In the genomic region with DNA sequence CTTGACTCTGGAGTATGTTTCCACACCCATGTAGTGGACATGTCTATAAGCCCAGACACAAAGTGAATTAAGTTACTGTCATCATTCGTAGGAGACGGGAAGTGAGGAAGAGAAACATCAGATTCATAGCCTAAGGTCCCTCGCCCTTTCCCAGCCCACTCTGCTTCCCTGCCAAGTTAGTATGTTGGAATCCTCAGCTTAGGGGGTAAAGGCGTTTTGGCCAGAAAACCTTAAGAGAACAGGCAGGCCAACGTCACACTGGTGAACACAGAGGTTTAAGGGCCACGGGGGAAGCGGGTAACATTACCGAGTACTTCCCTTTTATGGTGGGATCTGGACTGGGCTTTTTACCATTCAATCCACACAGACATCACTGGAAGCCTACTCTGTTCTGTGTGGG, we compare ENCODE assay signal across 22 mouse cellular contexts. TPM values are rescaled to one million over a fixed set of nuclear protein-coding genes. Genes with fewer than 3 reads are reported as not detected.
A peak's percentile ranks its signal among the peaks of the same experiment; 100 is the strongest.
DNase-seq lines count a peak whose midpoint lies in the region; ATAC-seq and TF ChIP-seq lines count a peak whose summit lies in the region.
"Had no signal": no experiment of that assay in that cellular context is flagged by ENCODE, and none has a peak within 500 bp of the region (broad histone marks: within the 10 kb centered on the region; RNA-seq: fewer than 3 reads in every experiment).

No protein-coding gene starts in this region.

- H3K9me3 ChIP-seq in intestine, postnatal 0 days (ENCODE audit: control insufficient read depth): no peaks in the 10 kb centered on the region
- no peaks in the 10 kb centered on the region for H3K9me3 ChIP-seq in intestine, embryonic 15.5 days
- H3K9me3 ChIP-seq in liver, postnatal 0 days (ENCODE audit: low read length): no peaks in the 10 kb centered on the region
- H3K9me3 ChIP-seq in liver, embryonic 11.5 days (ENCODE audit: control insufficient read depth, low read length): no peaks in the 10 kb centered on the region
- H3K9me3 ChIP-seq: embryonic facial prominence, embryonic 15.5 days; heart, embryonic 10.5 days; liver, embryonic 15.5 days had no signal

- no peaks in the 10 kb centered on the region; the same call in 1 of the 2 replicates for H3K36me3 ChIP-seq in intestine, postnatal 0 days (ENCODE audit: control insufficient read depth, insufficient read depth)
- no peaks in the 10 kb centered on the region for H3K36me3 ChIP-seq in intestine, embryonic 15.5 days
- peaks cover 5% of the 10 kb centered on the region; the same call in 1 of the 2 replicates for H3K36me3 ChIP-seq in liver, postnatal 0 days (replicated peaks; ENCODE audit: insufficient read depth, low read length)
- H3K36me3 ChIP-seq in liver, embryonic 11.5 days (ENCODE audit: control insufficient read depth, insufficient read depth, low read length): no peaks in the 10 kb centered on the region
- H3K36me3 ChIP-seq: embryonic facial prominence, embryonic 15.5 days; heart, embryonic 10.5 days; liver, embryonic 15.5 days had no signal

- TF ChIP-seq CTCF in intestine, postnatal 0 days (IDR thresholded peaks at IDR 0.05; ENCODE audit: low read depth): no peak
- TF ChIP-seq CTCF in liver, postnatal 0 days (IDR thresholded peaks at IDR 0.05; ENCODE audit: low read depth): no peak
- TF ChIP-seq CTCF in bone marrow macrophage, adult 2 months (IDR thresholded peaks at IDR 0.05; ENCODE audit: low read depth, low read length): no peak
- no peak for TF ChIP-seq CTCF in cortical plate, adult 2 months (IDR thresholded peaks at IDR 0.05; ENCODE audit: extremely low read depth, insufficient read depth, low read length)

- no peak overlapping the region for H3K4me3 ChIP-seq in intestine, postnatal 0 days (ENCODE audit: low read depth, low read length)
- no peak overlapping the region for H3K4me3 ChIP-seq in intestine, embryonic 15.5 days (replicated peaks)
- peak overlapping the region; percentile 10; the same call in 1 of the 2 replicates for H3K4me3 ChIP-seq in liver, postnatal 0 days (ENCODE audit: low read depth, low read length)
- no peak overlapping the region for H3K4me3 ChIP-seq in liver, embryonic 11.5 days (ENCODE audit: low read depth, low read length)
- H3K4me3 ChIP-seq in bone marrow macrophage, adult 2 months (ENCODE audit: insufficient read depth, low read length): peak overlapping the region; percentile 83
- H3K4me3 ChIP-seq in cortical plate, adult 2 months (ENCODE audit: insufficient read depth, low read length): peak overlapping the region; percentile 38; the same call in 1 of the 2 replicates

- H3K4me2 ChIP-seq in intestine, postnatal 0 days (replicated peaks; ENCODE audit: low read depth): peak overlapping the region; percentile 91
- H3K4me2 ChIP-seq in intestine, embryonic 15.5 days (replicated peaks): no peak overlapping the region; the same call in 1 of the 2 replicates
- H3K4me2 ChIP-seq in liver, postnatal 0 days (ENCODE audit: low read depth, low read length): peak overlapping the region; percentile 79
- no peak overlapping the region for H3K4me2 ChIP-seq in liver, embryonic 11.5 days
- H3K4me2 ChIP-seq: embryonic facial prominence, embryonic 15.5 days; midbrain, embryonic 11.5 days had no signal

- H3K27me3 ChIP-seq in intestine, postnatal 0 days (replicated peaks; ENCODE audit: control insufficient read depth, insufficient read depth, low read length): 0 out of 2 replicates have a peak, but pooled peaks cover 2% of the 10 kb centered on the region
- H3K27me3 ChIP-seq in intestine, embryonic 15.5 days (replicated peaks): peaks cover 16% of the 10 kb centered on the region
- H3K27me3 ChIP-seq in liver, postnatal 0 days (ENCODE audit: insufficient read depth, low read length): peaks cover 12% of the 10 kb centered on the region
- peaks cover 23% of the 10 kb centered on the region for H3K27me3 ChIP-seq in liver, embryonic 11.5 days (replicated peaks; ENCODE audit: control insufficient read depth, insufficient read depth, low read length)

- 84% methylated on average over 8 of the region's 8 CpGs for WGBS in intestine, postnatal 0 days
- WGBS in intestine, embryonic 15.5 days: 78% methylated on average over 8 of the region's 8 CpGs
- WGBS in liver, postnatal 0 days (ENCODE audit: insufficient replicate concordance): 70% methylated on average over 8 of the region's 8 CpGs
- WGBS in liver, embryonic 11.5 days: 74% methylated on average over 8 of the region's 8 CpGs

- no peak for ATAC-seq in intestine, postnatal 0 days
- ATAC-seq in intestine, embryonic 15.5 days: no peak
- no peak for ATAC-seq in liver, postnatal 0 days
- no peak for ATAC-seq in liver, embryonic 11.5 days (replicated peaks; ENCODE audit: low FRiP score)
- ATAC-seq: forebrain, embryonic 14.5 days; hindbrain, postnatal 0 days had no signal

- no peak for TF ChIP-seq EP300 in liver, postnatal 0 days (IDR thresholded peaks at IDR 0.05; ENCODE audit: low read depth)

- DNase-seq in liver, postnatal 0 days: no peak
- DNase-seq in liver, embryonic 11.5 days (ENCODE audit: low spot score): no peak
- DNase-seq in frontal cortex, postnatal 36 days (ENCODE audit: low spot score in 2 of 2): no peak
- no peak for DNase-seq in cerebellum, adult 8-10 months
- DNase-seq: adrenal gland, adult 2 months; B cell, adult 2 months; cerebellum, adult 9-10 months; gastrocnemius, postnatal 25 days; kidney, adult 11 months; lung, postnatal 14 days; thymus, postnatal 14 days had no signal

- no peak overlapping the region for H3K27ac ChIP-seq in intestine, postnatal 0 days (ENCODE audit: low read depth, low read length)
- no peak overlapping the region for H3K27ac ChIP-seq in intestine, embryonic 15.5 days
- H3K27ac ChIP-seq in liver, postnatal 0 days (ENCODE audit: low read depth): peak overlapping the region; percentile 44; the same call in 1 of the 2 replicates
- H3K27ac ChIP-seq in liver, embryonic 11.5 days (ENCODE audit: low read depth, low read length): no peak overlapping the region
- H3K27ac ChIP-seq in bone marrow macrophage, adult 2 months (ENCODE audit: insufficient read depth, low read depth, low read length): peak overlapping the region; percentile 12
- H3K27ac ChIP-seq in cortical plate, adult 2 months (ENCODE audit: insufficient read depth, low read length): peak overlapping the region; percentile 86
- H3K27ac ChIP-seq: embryonic facial prominence, embryonic 15.5 days; heart, embryonic 10.5 days; hindbrain, postnatal 0 days; kidney, postnatal 0 days; liver, embryonic 15.5 days had no signal

- TF ChIP-seq POLR2A in bone marrow macrophage, adult 2 months (IDR thresholded peaks at IDR 0.05; ENCODE audit: borderline replicate concordance, low read depth, low read length): no peak
- TF ChIP-seq POLR2A in cortical plate, adult 2 months (IDR thresholded peaks at IDR 0.05; ENCODE audit: extremely low read depth, insufficient read depth, low read length): no peak

- H3K4me1 ChIP-seq in intestine, postnatal 0 days (replicated peaks; ENCODE audit: control insufficient read depth, insufficient read depth, low read length): no peaks in the 10 kb centered on the region; the same call in 1 of the 2 replicates
- no peaks in the 10 kb centered on the region for H3K4me1 ChIP-seq in intestine, embryonic 15.5 days (replicated peaks)
- peaks cover 32% of the 10 kb centered on the region for H3K4me1 ChIP-seq in liver, postnatal 0 days (ENCODE audit: insufficient read depth)
- H3K4me1 ChIP-seq in liver, embryonic 11.5 days (replicated peaks; ENCODE audit: control insufficient read depth, insufficient read depth, low read length): peaks cover 6% of the 10 kb centered on the region; the same call in 1 of the 2 replicates
- H3K4me1 ChIP-seq in bone marrow macrophage, adult 2 months (ENCODE audit: control insufficient read depth, insufficient read depth, low read length): peaks cover 43% of the 10 kb centered on the region
- H3K4me1 ChIP-seq in cortical plate, adult 2 months (ENCODE audit: control insufficient read depth, insufficient read depth, low read length): no peaks in the 10 kb centered on the region

- 0 out of 2 replicates have a peak overlapping the region, but pooled peaks have one; percentile 11 for H3K9ac ChIP-seq in intestine, postnatal 0 days (ENCODE audit: low read depth, low read length)
- H3K9ac ChIP-seq in intestine, embryonic 15.5 days: no peak overlapping the region
- H3K9ac ChIP-seq in liver, postnatal 0 days (replicated peaks): no peak overlapping the region
- no peak overlapping the region for H3K9ac ChIP-seq in liver, embryonic 11.5 days (ENCODE audit: low read depth, low read length)
- H3K9ac ChIP-seq: embryonic facial prominence, embryonic 15.5 days had no signal

RNA-seq across cellular contexts. Expression of gene Adap2, which starts 1.6 kb away (rescaled TPM):
- polyA plus RNA-seq in intestine, postnatal 0 days (2015; fragmentation: Nextera tagmentation; extraction: Ambion mirVana): 11.7 and 11.9 TPM in 2 replicates
- 3.6 and 4.2 TPM in 2 replicates for polyA plus RNA-seq in intestine, embryonic 15.5 days (2015; fragmentation: Nextera tagmentation; extraction: Ambion mirVana)
- 10.8 and 12.1 TPM in 2 replicates for polyA plus RNA-seq in liver, postnatal 0 days (2015; fragmentation: Nextera tagmentation; extraction: Ambion mirVana)
- 2.6 and 2.7 TPM in 2 replicates for polyA plus RNA-seq in liver, embryonic 11.5 days (2014; fragmentation: Nextera tagmentation; extraction: Ambion mirVana)
- polyA plus RNA-seq in bone marrow macrophage, adult 2 months (2012; ENCODE audit: insufficient read depth, insufficient read length, missing spikeins): 167 and 174 TPM in 2 replicates
- 5.6 and 7.2 TPM in 2 replicates for polyA plus RNA-seq in cortical plate, adult 2 months (2012; rRNA removed)

RNA-seq across cellular contexts. Expression of gene Tefm, which starts 13.6 kb away (rescaled TPM):
- 15.0 and 16.3 TPM in 2 replicates for polyA plus RNA-seq in intestine, postnatal 0 days (2015; fragmentation: Nextera tagmentation; extraction: Ambion mirVana)
- 30.9 and 33.8 TPM in 2 replicates for polyA plus RNA-seq in intestine, embryonic 15.5 days (2015; fragmentation: Nextera tagmentation; extraction: Ambion mirVana)
- 17.1 and 18.0 TPM in 2 replicates for polyA plus RNA-seq in liver, postnatal 0 days (2015; fragmentation: Nextera tagmentation; extraction: Ambion mirVana)
- 31.9 and 35.2 TPM in 2 replicates for polyA plus RNA-seq in liver, embryonic 11.5 days (2014; fragmentation: Nextera tagmentation; extraction: Ambion mirVana)
- 7.7 and 12.4 TPM in 2 replicates for polyA plus RNA-seq in bone marrow macrophage, adult 2 months (2012; ENCODE audit: insufficient read depth, insufficient read length, missing spikeins)
- polyA plus RNA-seq in cortical plate, adult 2 months (2012; rRNA removed): 7.8 and 9.0 TPM in 2 replicates

RNA-seq across cellular contexts. Expression of gene Rnf135, which starts 28.1 kb away (rescaled TPM):
- polyA plus RNA-seq in intestine, postnatal 0 days (2015; fragmentation: Nextera tagmentation; extraction: Ambion mirVana): 8.9 and 9.1 TPM in 2 replicates
- polyA plus RNA-seq in intestine, embryonic 15.5 days (2015; fragmentation: Nextera tagmentation; extraction: Ambion mirVana): 10.1 and 10.8 TPM in 2 replicates
- 6.8 and 7.7 TPM in 2 replicates for polyA plus RNA-seq in liver, postnatal 0 days (2015; fragmentation: Nextera tagmentation; extraction: Ambion mirVana)
- 5.7 and 5.9 TPM in 2 replicates for polyA plus RNA-seq in liver, embryonic 11.5 days (2014; fragmentation: Nextera tagmentation; extraction: Ambion mirVana)
- 17.9 and 19.4 TPM in 2 replicates for polyA plus RNA-seq in bone marrow macrophage, adult 2 months (2012; ENCODE audit: insufficient read depth, insufficient read length, missing spikeins)
- polyA plus RNA-seq in cortical plate, adult 2 months (2012; rRNA removed): 4.7 and 5.0 TPM in 2 replicates

RNA-seq across cellular contexts. Expression of gene Rhot1, which starts 53.3 kb away (rescaled TPM):
- 20.7 and 21.3 TPM in 2 replicates for polyA plus RNA-seq in intestine, postnatal 0 days (2015; fragmentation: Nextera tagmentation; extraction: Ambion mirVana)
- polyA plus RNA-seq in intestine, embryonic 15.5 days (2015; fragmentation: Nextera tagmentation; extraction: Ambion mirVana): 43.2 and 46.6 TPM in 2 replicates
- polyA plus RNA-seq in liver, postnatal 0 days (2015; fragmentation: Nextera tagmentation; extraction: Ambion mirVana): 22.7 and 24.6 TPM in 2 replicates
- 49.4 and 54.7 TPM in 2 replicates for polyA plus RNA-seq in liver, embryonic 11.5 days (2014; fragmentation: Nextera tagmentation; extraction: Ambion mirVana)
- polyA plus RNA-seq in bone marrow macrophage, adult 2 months (2012; ENCODE audit: insufficient read depth, insufficient read length, missing spikeins): 34.5 and 38.1 TPM in 2 replicates
- 53.2 and 54.1 TPM in 2 replicates for polyA plus RNA-seq in cortical plate, adult 2 months (2012; rRNA removed)

Comparison
In these comparisons a context has a peak if more than half of its experiments do, and no peak if none do; other contexts are left out.
1. H3K27ac ChIP-seq: peak in liver, postnatal 0 days (single experiment), bone marrow macrophage, adult 2 months (single experiment) and cortical plate, adult 2 months (single experiment); none in intestine, postnatal 0 days (single experiment), intestine, embryonic 15.5 days (single experiment) and liver, embryonic 11.5 days (single experiment).
2. H3K4me2 ChIP-seq: peak in intestine, postnatal 0 days (single experiment) and liver, postnatal 0 days (single experiment); none in intestine, embryonic 15.5 days (single experiment) and liver, embryonic 11.5 days (single experiment).
3. H3K4me3 ChIP-seq: peak in liver, postnatal 0 days (single experiment), bone marrow macrophage, adult 2 months (single experiment) and cortical plate, adult 2 months (single experiment); none in intestine, postnatal 0 days (single experiment), intestine, embryonic 15.5 days (single experiment) and liver, embryonic 11.5 days (single experiment).
4. RNA of gene Adap2, which starts 1.6 kb away (polyA plus RNA-seq): 167 to 174 TPM in bone marrow macrophage, adult 2 months; 10.8 to 12.1 TPM in liver, postnatal 0 days, 11.7 to 11.9 TPM in intestine, postnatal 0 days, 5.6 to 7.2 TPM in cortical plate, adult 2 months, 3.6 to 4.2 TPM in intestine, embryonic 15.5 days and 2.6 to 2.7 TPM in liver, embryonic 11.5 days; every median in the first group is over 10 times any median in the second.